Mouse (Mus musculus): ENCODE results near the gene Pigk.

GRCm38 (mm10) chr3:152669783-152670182, 44.1 kb upstream of the Pigk start:
- no peak for TF ChIP-seq CTCF (IDR thresholded peaks at IDR 0.05; ENCODE audit: borderline replicate concordance, extremely low read depth, insufficient read depth, insufficient read length)
- no peak for TF ChIP-seq POLR2A (IDR thresholded peaks at IDR 0.05; ENCODE audit: borderline replicate concordance, extremely low read depth, insufficient read depth, insufficient read length, poor library complexity, severe bottlenecking)

All from brain, embryonic 14.5 days (tissue).